Mouse (Mus musculus): Measurements from ENCODE around the gene Rptor. TPM values are rescaled to one million over a fixed set of nuclear protein-coding genes. Genes with fewer than 3 reads are reported as not detected.

Gene Rptor
- polyA plus RNA-seq, 1 experiment from 2014 or later: 18.3 TPM

DNA sequence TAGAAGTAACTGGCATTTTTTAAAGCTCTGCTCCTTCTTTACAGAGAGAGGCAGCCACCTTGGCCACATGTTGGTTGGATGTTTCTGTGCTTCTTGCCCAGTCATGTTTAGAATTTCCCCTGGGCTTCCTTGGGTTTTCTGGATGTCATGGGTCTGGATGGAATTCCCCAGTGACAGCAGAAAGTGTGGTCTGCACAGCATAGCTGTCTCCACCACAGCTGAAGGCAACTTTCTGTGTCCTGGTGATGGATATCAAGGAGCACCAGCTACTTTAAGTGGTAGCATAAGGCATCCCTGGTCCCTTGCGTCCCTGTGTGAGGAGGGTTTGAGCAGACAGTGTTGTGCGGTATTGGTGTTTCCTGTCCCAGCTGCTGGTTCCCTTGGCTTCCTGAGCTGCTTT lies 79.6 kb downstream of the Rptor start:
- H3K4me2 ChIP-seq (replicated peaks): no peak overlapping the region
- peaks cover 31% of the 10 kb centered on the region for H3K4me1 ChIP-seq
- no peaks in the 10 kb centered on the region for H3K36me3 ChIP-seq
- no peaks in the 10 kb centered on the region for H3K27me3 ChIP-seq
- H3K9me3 ChIP-seq (replicated peaks): no peaks in the 10 kb centered on the region
- no peak overlapping the region for H3K27ac ChIP-seq
- ATAC-seq (ENCODE audit: low FRiP score): no peak
- WGBS: 85% methylated on average over 2 of the region's 2 CpGs
- no peak overlapping the region for H3K4me3 ChIP-seq
- H3K9ac ChIP-seq: no peak overlapping the region

DNA sequence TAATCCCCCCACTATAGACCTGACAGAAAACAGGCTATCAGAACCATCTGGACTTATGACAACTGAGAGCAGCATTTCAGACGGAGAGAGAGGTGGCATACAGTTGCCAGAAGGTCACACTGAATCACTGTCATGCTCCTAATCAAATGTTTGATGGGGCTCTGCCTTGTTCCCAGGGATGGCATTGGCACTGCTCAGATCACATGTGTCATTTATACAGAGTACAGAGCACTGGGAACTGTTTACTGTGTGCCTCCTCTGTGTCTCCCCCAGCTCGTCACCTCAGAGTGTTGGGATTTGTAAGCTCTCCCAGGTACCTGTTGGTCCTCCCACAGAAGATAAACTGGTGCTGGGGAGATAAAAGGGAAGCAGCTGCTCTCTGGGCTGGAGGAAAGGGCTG lies 81.1 kb downstream of the Rptor start:
- Histone ChIP-seq H3K4me2 (replicated peaks) (no peak overlapping the region), H3K36me3 (no peaks in the 10 kb centered on the region), H3K27me3 (no peaks in the 10 kb centered on the region), H3K4me1 (peaks cover 28% of the 10 kb centered on the region), H3K4me3 (no peak overlapping the region), H3K9me3 (replicated peaks) (no peaks in the 10 kb centered on the region), H3K9ac (no peak overlapping the region), H3K27ac (no peak overlapping the region)
- ATAC-seq (ENCODE audit: low FRiP score): no peak
- WGBS: 81% methylated on average over 2 of the region's 2 CpGs

DNA sequence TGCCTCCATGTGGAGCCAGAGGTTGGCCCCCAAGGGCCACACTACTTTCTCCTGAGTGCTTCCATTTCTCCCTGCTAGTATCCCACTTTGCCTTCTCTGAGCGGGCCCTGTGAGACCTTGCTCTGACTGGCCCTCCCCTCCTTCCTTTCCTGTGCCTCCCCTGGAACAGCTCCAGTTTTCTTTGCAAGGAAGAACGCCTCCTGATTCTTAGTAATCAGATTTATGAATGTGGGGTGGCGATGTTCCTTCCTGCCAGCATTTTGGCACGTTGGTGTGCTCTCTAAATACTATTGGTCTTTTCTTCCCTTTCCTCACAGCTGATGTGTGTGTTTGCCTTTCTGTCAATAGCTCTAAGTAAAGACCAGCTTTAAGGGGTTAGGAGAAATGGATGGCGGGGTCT lies 82.8 kb downstream of the Rptor start:
- no peak for ATAC-seq (ENCODE audit: low FRiP score)
- Histone ChIP-seq H3K36me3 (no peaks in the 10 kb centered on the region), H3K4me1 (peaks cover 28% of the 10 kb centered on the region), H3K27me3 (no peaks in the 10 kb centered on the region), H3K4me3 (no peak overlapping the region), H3K9me3 (replicated peaks) (no peaks in the 10 kb centered on the region), H3K27ac (peak overlapping the region; percentile 44; the same call in 1 of the 2 replicates), H3K9ac (no peak overlapping the region), H3K4me2 (replicated peaks) (no peak overlapping the region)
- WGBS: 68% methylated on average over 5 of the region's 5 CpGs

DNA sequence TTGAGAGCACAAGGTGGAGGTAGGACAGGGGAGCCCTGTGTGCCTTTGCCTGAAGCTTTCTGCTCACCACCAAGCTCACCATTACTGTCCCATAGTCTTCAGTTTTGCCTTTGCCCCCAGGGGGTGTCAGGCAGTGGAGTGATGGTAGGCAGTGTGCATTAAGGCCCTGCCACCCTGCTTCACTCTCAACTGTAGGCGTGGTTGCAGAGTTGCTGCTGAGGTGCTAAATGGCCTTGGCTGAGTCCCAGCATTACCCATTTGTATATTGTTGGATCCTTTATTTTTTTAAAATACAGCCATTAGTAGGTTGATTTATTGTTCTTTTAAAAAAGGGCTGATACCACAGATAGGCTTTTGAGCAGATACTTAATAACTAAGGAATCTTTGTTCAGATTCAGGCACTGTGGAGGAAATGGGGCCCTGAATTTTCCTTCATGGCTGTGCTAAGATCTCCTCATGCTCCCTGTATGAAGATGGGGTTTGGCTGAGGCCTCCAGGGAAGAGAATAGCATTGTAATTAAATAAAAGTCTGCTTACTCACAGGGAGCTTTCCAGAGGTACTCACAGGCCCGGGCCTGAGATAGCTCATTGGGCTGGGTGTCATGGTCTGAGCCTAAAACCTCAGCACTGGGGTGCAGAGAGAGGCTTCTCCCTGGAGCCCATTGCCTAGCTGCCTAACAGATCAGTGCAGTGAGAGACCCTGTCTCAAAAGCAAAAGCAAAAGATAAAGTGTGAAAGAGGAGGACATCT lies 83.4 kb downstream of the Rptor start:
- no peaks in the 10 kb centered on the region for H3K36me3 ChIP-seq
- H3K9me3 ChIP-seq (replicated peaks): no peaks in the 10 kb centered on the region
- 81% methylated on average over 2 of the region's 2 CpGs for WGBS
- H3K27me3 ChIP-seq: no peaks in the 10 kb centered on the region
- no peak for ATAC-seq (ENCODE audit: low FRiP score)
- no peak overlapping the region for H3K9ac ChIP-seq
- H3K4me2 ChIP-seq (replicated peaks): no peak overlapping the region
- H3K27ac ChIP-seq: no peak overlapping the region
- no peak overlapping the region for H3K4me3 ChIP-seq
- peaks cover 24% of the 10 kb centered on the region for H3K4me1 ChIP-seq

DNA sequence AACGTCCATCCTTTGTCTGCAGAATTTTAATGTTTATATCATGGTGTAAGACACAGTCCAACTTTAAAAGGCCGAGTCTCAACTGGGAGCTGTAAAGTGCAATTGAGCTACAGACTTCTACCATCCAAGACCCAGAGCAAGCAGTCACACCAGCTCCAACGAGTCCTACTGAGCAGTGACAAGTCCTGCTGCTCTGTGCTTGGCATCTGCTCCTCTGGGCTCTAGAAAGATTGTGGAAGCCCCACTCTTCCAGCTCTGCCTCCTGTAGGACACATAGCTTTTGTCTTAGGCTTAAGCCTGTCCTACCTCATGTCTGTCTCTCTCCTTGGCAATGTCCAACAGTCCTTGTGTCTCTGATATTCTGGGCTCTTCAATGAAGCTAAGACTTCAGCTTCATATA lies 84.6 kb downstream of the Rptor start:
- H3K27ac ChIP-seq: no peak overlapping the region
- WGBS: 85% methylated on average over 3 of the region's 3 CpGs
- ATAC-seq (ENCODE audit: low FRiP score): no peak
- no peaks in the 10 kb centered on the region for H3K9me3 ChIP-seq (replicated peaks)
- no peak overlapping the region for H3K4me2 ChIP-seq (replicated peaks)
- peaks cover 21% of the 10 kb centered on the region for H3K4me1 ChIP-seq
- no peak overlapping the region for H3K4me3 ChIP-seq
- no peaks in the 10 kb centered on the region for H3K27me3 ChIP-seq
- no peaks in the 10 kb centered on the region for H3K36me3 ChIP-seq
- H3K9ac ChIP-seq: no peak overlapping the region

DNA sequence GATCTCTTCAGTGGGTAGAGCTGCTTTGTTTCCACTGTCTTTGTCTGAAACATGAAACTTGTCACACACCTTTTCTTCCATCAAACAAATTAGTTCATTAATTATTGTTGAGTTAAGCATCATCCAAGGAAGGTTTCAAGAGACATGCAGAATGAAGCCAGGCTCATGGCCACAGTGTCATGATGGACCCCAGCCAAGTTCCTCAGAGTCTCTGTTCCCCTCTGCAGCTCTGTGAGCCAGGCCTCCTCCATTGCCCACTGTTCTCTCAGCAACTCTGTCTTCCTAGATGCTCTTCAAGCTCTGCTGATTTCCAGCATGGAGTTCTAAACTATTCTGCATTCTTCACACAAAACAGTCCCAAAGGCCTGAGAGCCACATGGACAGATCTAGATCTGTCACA lies 85.3 kb downstream of the Rptor start:
- Histone ChIP-seq H3K4me3 (no peak overlapping the region), H3K9me3 (replicated peaks) (no peaks in the 10 kb centered on the region), H3K27ac (no peak overlapping the region), H3K36me3 (no peaks in the 10 kb centered on the region), H3K4me2 (replicated peaks) (no peak overlapping the region), H3K27me3 (no peaks in the 10 kb centered on the region), H3K4me1 (peaks cover 21% of the 10 kb centered on the region), H3K9ac (no peak overlapping the region)
- ATAC-seq (ENCODE audit: low FRiP score): no peak

DNA sequence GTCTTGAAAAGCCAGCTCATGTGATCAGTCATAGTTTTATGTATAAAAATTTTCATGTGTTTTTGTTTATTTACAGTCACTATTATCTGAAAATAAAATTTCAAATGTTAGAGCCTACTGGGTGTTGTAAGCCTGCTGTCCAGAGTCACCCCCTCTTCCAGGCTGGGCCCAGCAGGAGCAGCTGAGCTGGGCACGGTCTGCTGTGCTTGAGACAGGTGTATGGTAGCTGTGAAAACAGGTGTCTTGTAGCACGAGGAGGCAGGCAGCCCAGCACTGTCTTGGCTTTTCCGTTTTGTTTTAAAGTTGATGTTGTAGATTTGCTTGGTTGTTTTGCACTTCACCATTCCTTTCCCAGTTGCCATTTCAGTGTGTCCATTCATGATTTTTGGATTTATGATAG lies 87.2 kb downstream of the Rptor start:
- ATAC-seq (ENCODE audit: low FRiP score): no peak
- H3K27ac ChIP-seq: no peak overlapping the region
- no peak overlapping the region for H3K9ac ChIP-seq

DNA sequence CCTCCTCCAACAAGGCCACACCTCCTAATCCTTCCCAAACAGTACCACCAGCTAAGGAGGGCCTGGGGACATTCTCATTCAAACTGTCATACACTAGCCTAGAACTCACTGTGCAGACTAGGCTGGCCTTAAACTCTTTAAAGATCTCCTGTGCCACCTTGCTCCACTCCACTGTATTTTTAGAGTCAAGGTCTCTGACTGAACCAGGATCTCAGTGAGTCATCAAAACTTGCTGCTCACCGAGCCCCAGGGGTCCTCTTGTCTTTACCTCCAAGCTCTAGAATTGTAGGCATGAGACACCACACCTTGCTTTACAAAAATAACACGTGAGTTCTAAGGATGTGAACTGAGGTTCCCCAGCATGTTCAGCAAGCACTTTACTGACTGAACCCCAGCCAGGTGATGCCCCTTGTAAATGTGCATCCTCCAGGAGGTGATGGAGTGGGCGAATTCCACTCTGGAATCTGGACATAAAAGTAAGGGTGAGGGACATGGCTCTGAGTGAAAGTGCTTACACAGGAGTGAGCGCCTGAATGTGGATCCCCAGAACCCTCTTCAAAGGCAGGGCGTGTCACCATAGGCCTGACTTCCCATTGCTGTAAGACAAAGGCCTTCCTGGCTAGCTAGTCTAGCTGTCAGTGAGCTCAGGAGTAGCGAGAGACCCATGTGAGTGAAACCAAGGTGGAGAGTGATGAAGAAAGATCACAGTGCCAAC lies 89.6 kb downstream of the Rptor start:
- no peak for ATAC-seq (ENCODE audit: low FRiP score)
- Histone ChIP-seq H3K4me3 (no peak overlapping the region), H3K4me1 (peaks cover 14% of the 10 kb centered on the region), H3K36me3 (no peaks in the 10 kb centered on the region), H3K9ac (no peak overlapping the region), H3K27me3 (no peaks in the 10 kb centered on the region), H3K27ac (no peak overlapping the region), H3K4me2 (replicated peaks) (no peak overlapping the region), H3K9me3 (replicated peaks) (no peaks in the 10 kb centered on the region)
- WGBS: 84% methylated on average over 6 of the region's 6 CpGs

More for the DNA sequence above, 87.2 kb downstream of the Rptor start:
- H3K4me2 ChIP-seq (replicated peaks): no peak overlapping the region
- 90% methylated on average over 3 of the region's 3 CpGs for WGBS
- no peaks in the 10 kb centered on the region for H3K36me3 ChIP-seq
- H3K4me1 ChIP-seq: peaks cover 23% of the 10 kb centered on the region
- no peaks in the 10 kb centered on the region for H3K27me3 ChIP-seq
- H3K4me3 ChIP-seq: no peak overlapping the region
- H3K9me3 ChIP-seq (replicated peaks): no peaks in the 10 kb centered on the region

DNA sequence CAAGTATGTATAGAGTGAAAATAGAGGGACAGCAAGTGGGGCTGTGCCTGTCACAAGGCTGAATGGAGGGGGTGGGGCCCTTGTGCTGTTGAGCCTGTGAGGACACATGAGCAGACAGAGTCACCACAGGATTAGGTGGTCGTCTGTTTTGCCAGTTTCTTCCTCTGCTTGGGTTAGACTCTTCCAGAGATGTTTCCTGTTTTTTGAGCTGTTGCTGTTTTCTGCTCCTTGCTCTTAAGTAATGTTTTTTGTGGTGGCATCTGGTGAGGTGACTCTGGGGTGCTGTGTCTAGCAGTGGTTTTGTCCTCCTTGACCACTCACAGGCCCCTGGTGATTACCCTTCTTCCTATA lies 90.2 kb downstream of the Rptor start:
- whole genome bisulfite sequencing: 41% methylated on average over 1 of the region's 1 CpGs
- peaks cover 14% of the 10 kb centered on the region for H3K4me1 ChIP-seq
- H3K27ac ChIP-seq: no peak overlapping the region
- no peaks in the 10 kb centered on the region for H3K27me3 ChIP-seq
- H3K4me3 ChIP-seq: no peak overlapping the region
- no peaks in the 10 kb centered on the region for H3K36me3 ChIP-seq
- H3K4me2 ChIP-seq (replicated peaks): no peak overlapping the region
- ATAC-seq (ENCODE audit: low FRiP score): no peak
- no peaks in the 10 kb centered on the region for H3K9me3 ChIP-seq (replicated peaks)
- no peak overlapping the region for H3K9ac ChIP-seq

DNA sequence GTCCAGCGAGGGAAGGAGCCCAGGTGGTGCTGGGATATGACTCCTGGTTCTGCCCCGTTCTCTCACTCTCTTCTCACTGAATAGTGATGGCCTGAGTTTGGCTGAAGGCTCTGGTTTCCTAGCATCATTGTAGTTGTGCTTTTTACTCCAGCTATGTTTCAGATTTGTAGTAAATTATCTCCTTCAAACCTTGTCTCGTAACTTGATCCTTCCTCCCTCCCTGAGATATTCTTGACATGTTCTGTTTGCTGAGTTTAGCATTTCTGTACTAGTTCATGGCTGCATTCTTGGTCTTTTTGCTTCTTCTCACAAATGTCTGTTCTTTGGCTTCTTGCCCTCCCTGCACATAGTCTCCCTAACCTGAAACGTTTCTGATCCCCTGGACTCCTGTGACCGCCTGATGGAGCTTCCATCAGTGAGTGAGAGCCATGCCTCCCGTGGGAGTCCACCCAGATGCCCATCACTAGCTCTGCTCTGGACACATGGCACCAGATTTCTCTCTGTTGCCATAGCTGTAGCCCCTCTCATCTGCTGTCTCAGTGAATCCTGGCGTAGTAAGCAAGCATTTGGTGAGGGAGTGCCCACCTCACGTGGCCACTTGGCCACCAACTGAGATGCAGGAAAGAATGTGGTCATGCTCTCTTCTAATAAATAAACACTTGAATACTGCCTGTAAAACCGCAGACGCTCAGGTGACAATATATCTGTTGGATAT lies 91.6 kb downstream of the Rptor start:
- no peaks in the 10 kb centered on the region for H3K9me3 ChIP-seq (replicated peaks)
- H3K27me3 ChIP-seq: no peaks in the 10 kb centered on the region
- H3K27ac ChIP-seq: no peak overlapping the region
- peaks cover 14% of the 10 kb centered on the region for H3K4me1 ChIP-seq
- 72% methylated on average over 10 of the region's 10 CpGs for WGBS
- H3K4me3 ChIP-seq: no peak overlapping the region
- no peak overlapping the region for H3K9ac ChIP-seq
- ATAC-seq (ENCODE audit: low FRiP score): no peak
- no peaks in the 10 kb centered on the region for H3K36me3 ChIP-seq
- H3K4me2 ChIP-seq (replicated peaks): no peak overlapping the region

DNA sequence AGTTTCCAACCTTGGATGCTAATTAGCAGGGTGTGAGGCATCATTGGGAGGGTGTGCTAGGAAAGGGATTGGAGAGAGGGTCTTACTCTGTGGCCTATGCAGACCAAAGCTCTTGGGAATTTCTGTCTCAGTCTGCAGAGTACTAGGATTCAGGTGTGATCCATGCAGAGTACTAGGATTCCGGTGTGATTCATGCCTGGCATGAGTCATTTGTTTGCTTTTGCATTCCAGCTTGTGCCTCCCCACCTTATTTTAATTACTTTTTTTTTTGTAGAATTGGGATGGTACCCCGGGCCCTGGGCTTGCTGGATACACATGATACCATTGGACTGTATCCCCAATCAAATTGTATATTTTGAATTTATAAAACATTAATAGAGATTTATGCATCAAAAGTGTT lies 93.7 kb downstream of the Rptor start:
- H3K9ac ChIP-seq: no peak overlapping the region
- WGBS: 91% methylated on average over 2 of the region's 2 CpGs
- no peaks in the 10 kb centered on the region for H3K36me3 ChIP-seq
- ATAC-seq (ENCODE audit: low FRiP score): no peak
- H3K27me3 ChIP-seq: no peaks in the 10 kb centered on the region
- no peak overlapping the region for H3K27ac ChIP-seq
- no peak overlapping the region for H3K4me2 ChIP-seq (replicated peaks)
- no peaks in the 10 kb centered on the region for H3K9me3 ChIP-seq (replicated peaks)
- H3K4me3 ChIP-seq: no peak overlapping the region
- peaks cover 14% of the 10 kb centered on the region for H3K4me1 ChIP-seq

DNA sequence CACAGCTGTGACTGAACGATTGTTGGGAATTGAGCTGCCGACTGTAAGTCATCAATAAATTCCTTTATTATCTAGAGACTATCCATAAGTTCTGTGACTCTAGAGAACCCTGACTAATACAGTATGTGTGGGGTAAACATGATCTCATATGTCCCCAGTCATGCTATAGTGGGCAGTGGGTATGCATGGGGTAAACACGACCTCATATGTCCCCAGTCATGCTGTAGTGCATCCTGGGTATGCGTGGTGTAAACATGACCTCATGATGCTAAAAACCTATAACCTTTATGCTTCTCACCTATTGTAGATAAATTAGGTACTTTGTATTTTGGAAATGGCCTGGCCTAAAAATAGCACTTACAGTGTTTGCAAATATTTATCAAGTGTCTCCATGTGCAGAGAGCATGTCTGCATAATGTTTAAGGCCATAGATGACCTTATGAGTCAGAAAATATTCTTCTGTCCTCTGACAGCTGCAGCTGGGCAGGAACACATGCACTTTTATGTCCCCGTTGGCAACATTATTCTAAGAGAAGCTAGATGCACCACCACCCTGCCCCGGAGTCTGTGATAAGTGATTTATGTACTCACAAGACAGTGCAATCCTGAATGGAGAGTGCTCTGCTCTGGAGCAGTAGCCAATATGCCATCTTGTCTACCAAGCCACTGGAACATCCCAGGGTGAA lies 102.8 kb downstream of the Rptor start:
- Histone ChIP-seq H3K4me1 (peaks cover 15% of the 10 kb centered on the region), H3K4me2 (replicated peaks) (no peak overlapping the region), H3K36me3 (no peaks in the 10 kb centered on the region), H3K27ac (no peak overlapping the region), H3K9ac (no peak overlapping the region), H3K4me3 (no peak overlapping the region), H3K27me3 (no peaks in the 10 kb centered on the region), H3K9me3 (replicated peaks) (no peaks in the 10 kb centered on the region)
- no peak for ATAC-seq (ENCODE audit: low FRiP score)
- WGBS: 85% methylated on average over 4 of the region's 6 CpGs
